Mouse (Mus musculus) adrenal gland, adult 2 months (tissue): ENCODE results near the gene Adsl. TPM values are rescaled to one million over a fixed set of nuclear protein-coding genes. Genes with fewer than 3 reads are reported as not detected.

ENCODE experiments used
- DNase-seq: peaks from one replicate; pipeline ENCODE4 v3.0.0; 2021
- microRNA-seq, 2 experiments: library from miRNA; unstranded; fragments of <30 nt; microRNA quantifications; one replicate each; pipeline ENCODE4 v1.2.0; 2021
- polyA plus RNA-seq: library from polyadenylated mRNA; depleted of rRNA; stranded (reverse); fragments of >200 nt; gene quantifications from 2 replicates; pipeline ENCODE4 v1.2.3, GENCODE M21; 2012; rRNA removed
- total RNA-seq, 2 experiments: library from RNA; stranded (reverse); gene quantifications; 2 replicates each; pipeline ENCODE4 v1.2.3; 2021

Adsl gene
- total and polyA plus RNA-seq, 3 experiments, result 39.5 to 43.6 (median 42.0) TPM

GRCm38 (mm10) chr15:81007339-81007738 lies 59.0 kb downstream of the Adsl start:
- DNase-seq, result no peak

- DNase-seq, result no peak
These were observed 59.6 kb downstream of the Adsl start for GRCm38 (mm10) chr15:81007905-81008304.

- DNase-seq, result no peak
These were observed 60.4 kb downstream of the Adsl start for GRCm38 (mm10) chr15:81008689-81009123.

- no peak for DNase-seq
These were observed 61.8 kb downstream of the Adsl start for GRCm38 (mm10) chr15:81010114-81010513.

GRCm38 (mm10) chr15:81011523-81011922 lies 63.2 kb downstream of the Adsl start:
- DNase-seq, result no peak

- DNase-seq, result no peak
These were observed 64.1 kb downstream of the Adsl start for GRCm38 (mm10) chr15:81012359-81012758.

GRCm38 (mm10) chr15:81013186-81013585 lies 64.9 kb downstream of the Adsl start:
- DNase-seq, result no peak

GRCm38 (mm10) chr15:81015068-81015744 lies 66.9 kb downstream of the Adsl start:
- DNase-seq, result no peak

GRCm38 (mm10) chr15:81016488-81016887 lies 68.2 kb downstream of the Adsl start:
- no peak for DNase-seq

- no peak for DNase-seq
These were observed 69.0 kb downstream of the Adsl start for GRCm38 (mm10) chr15:81017308-81017707.

Small RNA genes within 50 kb of the gene (microRNA-seq; reads per million reads assigned to microRNA genes)
- gene Mir5113, result 15.7 to 23.7 reads per million in 2 experiments

Other genes starting within 250 kb of the Adsl start
- 10 to 100 TPM; 43.0 to 52.0 TPM for gene Tnrc6b, start 237.2 kb upstream of the Adsl start, total RNA-seq
- 14.3 and 19.8 TPM in 2 replicates for gene Tnrc6b, start 237.2 kb upstream of the Adsl start, polyA plus RNA-seq
- 10 to 100 TPM; 18.9 to 24.2 TPM for gene Sgsm3, start 29.3 kb downstream of the Adsl start, total RNA-seq
- gene Sgsm3, start 29.3 kb downstream of the Adsl start, polyA plus RNA-seq, result 17.6 and 27.3 TPM in 2 replicates
- 10 to 100 TPM; 27.3 to 30.0 TPM for gene Mrtfa, start 242.3 kb downstream of the Adsl start, total RNA-seq
- 33.0 and 39.6 TPM in 2 replicates for gene Mrtfa, start 242.3 kb downstream of the Adsl start, polyA plus RNA-seq